ENCODE assay signal across 7 mouse cellular contexts in the genomic region with DNA sequence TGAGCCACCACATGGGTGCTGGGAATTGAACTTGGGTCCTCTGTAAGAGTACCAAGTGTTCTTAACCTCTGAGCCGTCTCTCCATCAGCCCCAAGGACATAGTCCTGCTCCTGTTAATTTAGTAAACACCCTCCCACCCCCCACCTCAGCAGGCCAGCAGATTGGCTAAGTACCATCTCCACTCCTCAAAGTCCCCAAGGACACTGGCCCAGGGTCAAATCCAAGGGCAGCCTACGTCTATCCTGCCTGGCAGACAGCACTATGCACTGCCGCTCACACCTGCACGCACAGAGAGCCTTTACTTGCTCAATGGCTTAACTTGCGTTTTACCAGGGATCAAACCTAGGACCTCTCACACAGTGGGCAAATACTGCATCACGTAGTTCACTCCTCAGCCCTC. TPM values are rescaled to one million over a fixed set of nuclear protein-coding genes. Genes with fewer than 3 reads are reported as not detected.
"Had no signal": no experiment of that assay in that cellular context is flagged by ENCODE, and none has a peak within 500 bp of the region (broad histone marks: within the 10 kb centered on the region; RNA-seq: fewer than 3 reads in every experiment).

No protein-coding gene starts in this region.

- DNase-seq: kidney, postnatal 14 days; left cerebral cortex, postnatal 4 days; lung, adult 18-20 months; right cerebral cortex, adult 18-20 months; thymus, adult 18-20 months; thymus, postnatal 25 days had no signal

RNA-seq across cellular contexts. Expression of gene Cdh23, which starts 46.7 kb away (rescaled TPM):
- total RNA-seq: liver, adult 2 months had no signal
- polyA plus RNA-seq: liver, adult 2 months had no signal
